In the genomic region with DNA sequence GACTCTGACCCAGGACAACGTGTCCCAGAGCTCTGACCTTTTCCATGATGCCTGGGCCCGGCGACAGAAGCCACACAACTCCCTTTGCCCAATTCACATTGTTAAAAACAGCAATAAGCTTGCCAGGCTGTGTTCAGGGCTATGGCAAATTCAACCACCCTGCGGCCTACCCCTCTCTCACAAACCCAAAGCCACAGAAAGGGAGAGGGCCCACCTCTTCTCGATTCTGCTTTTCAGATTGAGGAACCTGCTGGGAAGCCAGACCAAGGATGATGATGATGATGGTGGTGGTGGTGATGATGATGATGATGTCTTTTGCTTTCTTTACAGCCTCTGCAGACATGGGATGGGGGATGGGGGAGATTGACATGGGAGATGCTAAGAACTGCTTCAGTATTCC, we compare ENCODE assay signal across 24 mouse cellular contexts. TPM values are rescaled to one million over a fixed set of nuclear protein-coding genes. Genes with fewer than 3 reads are reported as not detected.
DNase-seq lines count a peak whose midpoint lies in the region; ATAC-seq lines count a peak whose summit lies in the region.
"Had no signal": no experiment of that assay in that cellular context is flagged by ENCODE, and none has a peak within 500 bp of the region (broad histone marks: within the 10 kb centered on the region; RNA-seq: fewer than 3 reads in every experiment).

No protein-coding gene starts in this region.

- no peak overlapping the region for H3K4me3 ChIP-seq in hindbrain, embryonic 12.5 days
- H3K4me3 ChIP-seq: embryonic facial prominence, embryonic 10.5 days; embryonic facial prominence, embryonic 12.5 days; forebrain, embryonic 13.5 days; forebrain, embryonic 15.5 days had no signal

- H3K27ac ChIP-seq in hindbrain, embryonic 12.5 days, result no peak overlapping the region
- H3K27ac ChIP-seq: embryonic facial prominence, embryonic 10.5 days; embryonic facial prominence, embryonic 12.5 days; forebrain, embryonic 13.5 days; forebrain, embryonic 15.5 days had no signal

- H3K36me3 ChIP-seq in hindbrain, embryonic 12.5 days, result no peaks in the 10 kb centered on the region
- H3K36me3 ChIP-seq: embryonic facial prominence, embryonic 10.5 days; embryonic facial prominence, embryonic 12.5 days; forebrain, embryonic 15.5 days; G1E had no signal

- ATAC-seq in common myeloid progenitor, adult 5-6 weeks (replicated peaks; ENCODE audit: low read depth, poor library complexity, severe bottlenecking), result peak; percentile 60
- peak; percentile 29 to 47; a peak in 3 of 4 replicates for ATAC-seq in hematopoietic stem cell, adult 5-6 weeks (replicated peaks in 1 of 2; ENCODE audit: insufficient read depth in 1 of 2, low FRiP score in 2 of 2, low TSS enrichment in 1 of 2, low read depth in 1 of 2, poor library complexity in 2 of 2, severe bottlenecking in 2 of 2)
- peak; percentile 77 for ATAC-seq in megakaryocyte progenitor cell, adult 5-6 weeks (replicated peaks; ENCODE audit: poor library complexity)
- ATAC-seq in hindbrain, embryonic 12.5 days (ENCODE audit: low FRiP score), result no peak
- ATAC-seq: activated CD4-positive, CD25-positive, alpha-beta regulatory T cell, adult 4 months; CD4-positive, CD25-positive, alpha-beta regulatory T cell, adult 4 months; forebrain, embryonic 13.5 days; forebrain, embryonic 15.5 days; Patski had no signal

- no peak for DNase-seq in heart, adult 11 months
- DNase-seq in cerebellum, adult 9-11 months, result no peak
- DNase-seq: adrenal gland, adult 8-10 months; adrenal gland, postnatal 14 days; adrenal gland, postnatal 36 days; B cell, adult 2 months; cerebellum, adult 11-12 months; cerebellum, adult 2 months; cerebellum, adult 9-10 months; cerebellum, postnatal 14 days; cerebellum, postnatal 36 days had no signal

- peaks cover 6% of the 10 kb centered on the region; the same call in 1 of the 2 replicates for H3K4me1 ChIP-seq in hindbrain, embryonic 12.5 days

- no peak overlapping the region for H3K4me2 ChIP-seq in hindbrain, embryonic 12.5 days (replicated peaks)
- H3K4me2 ChIP-seq: embryonic facial prominence, embryonic 12.5 days; forebrain, embryonic 13.5 days; forebrain, embryonic 15.5 days had no signal

- 93% methylated on average over 5 of the region's 5 CpGs for WGBS in hindbrain, embryonic 12.5 days

- no peak overlapping the region for H3K9ac ChIP-seq in hindbrain, embryonic 12.5 days
- H3K9ac ChIP-seq: embryonic facial prominence, embryonic 12.5 days; forebrain, embryonic 13.5 days; forebrain, embryonic 15.5 days had no signal

- no peaks in the 10 kb centered on the region for H3K9me3 ChIP-seq in hindbrain, embryonic 12.5 days (replicated peaks)
- H3K9me3 ChIP-seq: embryonic facial prominence, embryonic 10.5 days; embryonic facial prominence, embryonic 12.5 days; forebrain, embryonic 13.5 days; forebrain, embryonic 15.5 days; G1E had no signal

- no peaks in the 10 kb centered on the region for H3K27me3 ChIP-seq in hindbrain, embryonic 12.5 days
- H3K27me3 ChIP-seq: CH12.LX; embryonic facial prominence, embryonic 12.5 days; forebrain, embryonic 13.5 days; forebrain, embryonic 15.5 days; Patski had no signal

RNA-seq across cellular contexts. Expression of gene Rin3, which starts 36.6 kb away (rescaled TPM):
- total RNA-seq in common myeloid progenitor, adult 5-6 weeks (2017), result 44.7 and 86.3 TPM in 2 replicates
- 41.8 and 63.7 TPM in 2 replicates for total RNA-seq in hematopoietic stem cell, adult 5-6 weeks (2017)
- total RNA-seq in megakaryocyte progenitor cell, adult 5-6 weeks (2015), result 119 and 135 TPM in 2 replicates
- 68.0 and 70.5 TPM in 2 replicates for total RNA-seq in megakaryocyte progenitor cell, adult 5-6 weeks (2017)
- 6.8 TPM in 2 replicates for polyA plus RNA-seq in hindbrain, embryonic 12.5 days (2016; fragmentation: Nextera tagmentation; extraction: Ambion mirVana)
